26 mouse cellular contexts compared by ENCODE assay signal in the genomic region with DNA sequence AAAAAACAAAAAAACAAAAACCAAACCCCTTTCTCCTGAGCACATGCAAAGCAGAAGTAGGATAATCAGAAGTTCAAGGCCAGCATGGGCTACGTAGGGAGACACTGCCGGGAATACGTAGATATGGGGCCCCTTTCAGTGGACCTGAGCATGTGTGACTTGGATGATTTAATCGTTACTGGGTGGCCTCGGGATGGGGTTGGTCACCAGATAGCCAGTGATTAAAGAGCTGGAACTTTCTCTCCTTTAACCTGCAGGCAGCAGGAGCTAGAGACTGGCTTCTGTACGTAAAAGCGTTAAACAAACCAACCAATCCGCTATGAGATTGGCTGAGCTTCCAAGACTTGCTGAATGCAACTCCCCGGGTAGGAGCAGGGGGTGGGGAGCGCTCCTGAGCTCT. TPM values are rescaled to one million over a fixed set of nuclear protein-coding genes. Genes with fewer than 3 reads are reported as not detected.
DNase-seq lines count a peak whose midpoint lies in the region; ATAC-seq lines count a peak whose summit lies in the region.
"Had no signal": no experiment of that assay in that cellular context is flagged by ENCODE, and none has a peak within 500 bp of the region (broad histone marks: within the 10 kb centered on the region; RNA-seq: fewer than 3 reads in every experiment).

No protein-coding gene starts in this region.

- no peak overlapping the region for H3K9ac ChIP-seq in hindbrain, embryonic 14.5 days
- H3K9ac ChIP-seq in midbrain, embryonic 11.5 days (ENCODE audit: low read length): no peak overlapping the region
- no peak overlapping the region for H3K9ac ChIP-seq in midbrain, embryonic 13.5 days (replicated peaks)
- H3K9ac ChIP-seq: embryonic facial prominence, embryonic 15.5 days; forebrain, postnatal 0 days; hindbrain, embryonic 13.5 days had no signal

- 39% methylated on average over 10 of the region's 10 CpGs for WGBS in hindbrain, embryonic 10.5 days
- WGBS in hindbrain, embryonic 14.5 days: 45% methylated on average over 10 of the region's 10 CpGs
- WGBS in midbrain, embryonic 11.5 days: 37% methylated on average over 10 of the region's 10 CpGs
- 42% methylated on average over 10 of the region's 10 CpGs for WGBS in midbrain, embryonic 13.5 days

- no peaks in the 10 kb centered on the region for H3K27me3 ChIP-seq in hindbrain, embryonic 10.5 days (ENCODE audit: insufficient read depth, poor library complexity, severe bottlenecking)
- H3K27me3 ChIP-seq in hindbrain, embryonic 14.5 days (ENCODE audit: control insufficient read depth, insufficient read depth, low read length): no peaks in the 10 kb centered on the region
- H3K27me3 ChIP-seq in midbrain, embryonic 11.5 days (ENCODE audit: control insufficient read depth, insufficient read depth, low read length): no peaks in the 10 kb centered on the region
- H3K27me3 ChIP-seq in midbrain, embryonic 13.5 days: no peaks in the 10 kb centered on the region
- H3K27me3 ChIP-seq: CH12.LX; embryonic facial prominence, embryonic 15.5 days; hindbrain, embryonic 13.5 days had no signal

- DNase-seq in adrenal gland, adult 2 months: peak; percentile 54
- no peak for DNase-seq in adrenal gland, adult 8-10 months
- no peak for DNase-seq in hindbrain, embryonic 10.5 days (ENCODE audit: low spot score)
- no peak for DNase-seq in hindbrain, embryonic 14.5 days (ENCODE audit: low spot score)
- peak; percentile 59 for DNase-seq in midbrain, embryonic 11.5 days (ENCODE audit: low spot score, missing footprints)
- DNase-seq in spleen, postnatal 14 days (ENCODE audit: low spot score in 2 of 2): no peak
- DNase-seq: B cell, adult 2 months; cerebellum, adult 11-12 months; cerebellum, adult 8-10 months; cerebellum, postnatal 10 days; cerebellum, postnatal 36 days; embryo, embryonic 11 days; forebrain, postnatal 0 days; gastrocnemius, adult 2 months; gastrocnemius, postnatal 14 days; heart, adult 11 months had no signal

- no peaks in the 10 kb centered on the region for H3K36me3 ChIP-seq in hindbrain, embryonic 10.5 days
- no peaks in the 10 kb centered on the region for H3K36me3 ChIP-seq in hindbrain, embryonic 14.5 days (replicated peaks; ENCODE audit: control insufficient read depth, insufficient read depth)
- H3K36me3 ChIP-seq in midbrain, embryonic 11.5 days (ENCODE audit: control insufficient read depth, insufficient read depth, low read length): no peaks in the 10 kb centered on the region
- H3K36me3 ChIP-seq in midbrain, embryonic 13.5 days: no peaks in the 10 kb centered on the region
- H3K36me3 ChIP-seq: embryonic facial prominence, embryonic 15.5 days; hindbrain, embryonic 13.5 days had no signal

- no peak overlapping the region for H3K4me3 ChIP-seq in hindbrain, embryonic 10.5 days
- H3K4me3 ChIP-seq in hindbrain, embryonic 14.5 days (replicated peaks; ENCODE audit: low read length): no peak overlapping the region
- H3K4me3 ChIP-seq in midbrain, embryonic 11.5 days (ENCODE audit: low read depth, low read length): no peak overlapping the region
- H3K4me3 ChIP-seq in midbrain, embryonic 13.5 days (replicated peaks): no peak overlapping the region
- H3K4me3 ChIP-seq: embryonic facial prominence, embryonic 15.5 days; gastrocnemius, adult 2 months; hindbrain, embryonic 13.5 days had no signal

- 0 out of 2 replicates have a peak overlapping the region, but pooled peaks have one; percentile 16 for H3K27ac ChIP-seq in hindbrain, embryonic 10.5 days
- no peak overlapping the region for H3K27ac ChIP-seq in hindbrain, embryonic 14.5 days
- no peak overlapping the region for H3K27ac ChIP-seq in midbrain, embryonic 11.5 days (ENCODE audit: low read depth, low read length)
- no peak overlapping the region for H3K27ac ChIP-seq in midbrain, embryonic 13.5 days
- H3K27ac ChIP-seq: embryonic facial prominence, embryonic 15.5 days; gastrocnemius, adult 2 months; hindbrain, embryonic 13.5 days; hindbrain, postnatal 0 days had no signal

- peaks cover 5% of the 10 kb centered on the region; the same call in 1 of the 2 replicates for H3K4me1 ChIP-seq in hindbrain, embryonic 10.5 days (replicated peaks)
- H3K4me1 ChIP-seq in hindbrain, embryonic 14.5 days (replicated peaks; ENCODE audit: control insufficient read depth, insufficient read depth, low read length): no peaks in the 10 kb centered on the region
- H3K4me1 ChIP-seq in midbrain, embryonic 11.5 days (ENCODE audit: control insufficient read depth, insufficient read depth, low read length): no peaks in the 10 kb centered on the region; the same call in 1 of the 2 replicates
- no peaks in the 10 kb centered on the region; the same call in 1 of the 2 replicates for H3K4me1 ChIP-seq in midbrain, embryonic 13.5 days (replicated peaks)

- ATAC-seq in hindbrain, embryonic 14.5 days (ENCODE audit: low FRiP score): no peak
- ATAC-seq in midbrain, embryonic 11.5 days (ENCODE audit: low FRiP score): no peak
- no peak for ATAC-seq in midbrain, embryonic 13.5 days
- ATAC-seq: activated CD4-positive, CD25-positive, alpha-beta regulatory T cell, adult 4 months; forebrain, embryonic 14.5 days; forebrain, postnatal 0 days; hindbrain, postnatal 0 days; inflammation-experienced regulatory T-cells, adult 6 months; intestine, embryonic 16.5 days had no signal

- no peak overlapping the region for H3K4me2 ChIP-seq in hindbrain, embryonic 14.5 days (replicated peaks)
- H3K4me2 ChIP-seq in midbrain, embryonic 11.5 days: no peak overlapping the region
- H3K4me2 ChIP-seq in midbrain, embryonic 13.5 days (replicated peaks): no peak overlapping the region
- H3K4me2 ChIP-seq: embryonic facial prominence, embryonic 15.5 days; heart, embryonic 11.5 days; hindbrain, embryonic 13.5 days had no signal

- H3K9me3 ChIP-seq in hindbrain, embryonic 10.5 days: no peaks in the 10 kb centered on the region
- H3K9me3 ChIP-seq in hindbrain, embryonic 14.5 days (ENCODE audit: control insufficient read depth, low read length): no peaks in the 10 kb centered on the region
- H3K9me3 ChIP-seq in midbrain, embryonic 11.5 days (ENCODE audit: control insufficient read depth, low read length): no peaks in the 10 kb centered on the region
- no peaks in the 10 kb centered on the region for H3K9me3 ChIP-seq in midbrain, embryonic 13.5 days
- H3K9me3 ChIP-seq: embryonic facial prominence, embryonic 15.5 days; hindbrain, embryonic 13.5 days had no signal

RNA-seq across cellular contexts. Expression of gene Kifc3, which starts 17.5 kb away (rescaled TPM):
- total RNA-seq in adrenal gland, adult 2 months (2021): 100 to 1,000 TPM; 134 to 144 TPM
- 268 and 330 TPM in 2 replicates for polyA plus RNA-seq in adrenal gland, adult 2 months (2012; rRNA removed)
- 100 to 1,000 TPM; 165 to 259 (median 182) TPM for total RNA-seq in adrenal gland, adult 8-10 months (2022)
- 6.5 and 9.1 TPM in 2 replicates for polyA plus RNA-seq in hindbrain, embryonic 10.5 days (2016; fragmentation: Nextera tagmentation; extraction: Ambion mirVana)
- polyA plus RNA-seq in hindbrain, embryonic 14.5 days (2014; fragmentation: Nextera tagmentation; extraction: Ambion mirVana): 22.0 and 24.2 TPM in 2 replicates
- polyA plus RNA-seq in midbrain, embryonic 11.5 days (2014; fragmentation: Nextera tagmentation; extraction: Ambion mirVana): 2.3 and 3.6 TPM in 2 replicates
- 12.6 and 14.3 TPM in 2 replicates for polyA plus RNA-seq in midbrain, embryonic 13.5 days (2015; fragmentation: Nextera tagmentation; extraction: Ambion mirVana)

Comparison
In these comparisons a context has a peak if more than half of its experiments do, and no peak if none do; other contexts are left out.
1. DNase-seq: peak in adrenal gland, adult 2 months (single experiment) and midbrain, embryonic 11.5 days (single experiment); none in adrenal gland, adult 8-10 months (single experiment), hindbrain, embryonic 10.5 days (single experiment), hindbrain, embryonic 14.5 days (single experiment) and spleen, postnatal 14 days (0 of 2).
2. RNA of gene Kifc3, which starts 17.5 kb away (polyA plus RNA-seq): 268 to 330 TPM in adrenal gland, adult 2 months; 22.0 to 24.2 TPM in hindbrain, embryonic 14.5 days, 12.6 to 14.3 TPM in midbrain, embryonic 13.5 days, 6.5 to 9.1 TPM in hindbrain, embryonic 10.5 days and 2.3 to 3.6 TPM in midbrain, embryonic 11.5 days; every median in the first group is over 10 times any median in the second.